Mouse (Mus musculus): ENCODE data around the gene Apoa2.

Gene Apoa2

DNA sequence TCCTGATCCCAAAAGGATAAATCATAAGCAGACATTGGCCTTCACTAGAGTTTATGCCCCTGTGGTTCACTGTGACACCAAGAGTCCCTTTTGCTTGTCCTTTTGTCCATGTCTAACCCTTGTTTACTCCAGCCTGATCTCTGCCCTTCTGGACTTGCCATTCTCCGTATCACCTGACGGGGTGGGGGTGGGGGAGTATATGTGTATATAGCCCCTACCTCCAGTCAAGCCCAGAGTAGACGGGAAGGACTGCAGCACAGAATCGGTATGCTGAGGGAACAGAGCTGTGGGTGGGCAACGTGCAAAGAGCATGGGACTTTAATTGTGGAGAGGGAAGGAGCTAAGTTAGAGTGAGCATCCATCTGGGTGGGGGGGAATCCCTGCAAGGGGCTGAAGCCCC is at the start of gene Apoa2:
Apoa2 (plus strand) TSS at position 198 of the 400 bp plus-strand sequence.
- DNase-seq (ENCODE audit: extremely low spot score, low read depth, low spot score) = no peak

DNA sequence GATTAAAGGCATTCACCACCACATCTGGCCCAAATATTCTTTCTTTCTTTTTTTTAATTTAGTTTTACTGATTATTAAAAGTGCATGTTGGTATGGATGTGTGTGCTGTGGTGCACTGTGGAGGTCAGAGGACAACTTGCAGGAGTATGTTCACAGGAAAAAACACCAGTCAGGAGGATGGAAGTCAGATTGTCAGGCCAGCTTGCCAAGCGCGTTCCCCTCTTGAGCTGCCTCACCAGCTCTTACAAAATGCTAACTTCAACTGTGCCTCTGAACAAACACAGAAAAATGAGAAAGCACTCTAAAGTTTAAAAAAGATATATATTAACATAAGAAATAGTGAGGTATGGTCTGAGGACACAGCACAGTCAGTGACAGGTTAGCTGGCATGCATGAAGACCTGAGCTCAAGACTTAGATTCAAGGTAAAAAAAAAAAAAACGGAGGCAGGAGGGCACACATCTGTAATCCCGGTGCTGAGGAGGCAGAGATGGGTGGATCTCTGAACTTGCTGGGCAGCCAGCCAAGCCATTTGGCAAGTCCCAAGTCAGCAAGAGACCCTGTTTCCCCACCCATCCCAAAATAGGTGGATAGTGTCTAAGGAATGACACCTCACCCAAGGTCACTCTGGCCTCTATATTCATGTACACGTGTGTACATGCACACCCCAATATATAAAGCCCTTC is 45.2 kb upstream of the Apoa2 start:
- no peak for DNase-seq (ENCODE audit: extremely low spot score, low read depth, low spot score)

DNA sequence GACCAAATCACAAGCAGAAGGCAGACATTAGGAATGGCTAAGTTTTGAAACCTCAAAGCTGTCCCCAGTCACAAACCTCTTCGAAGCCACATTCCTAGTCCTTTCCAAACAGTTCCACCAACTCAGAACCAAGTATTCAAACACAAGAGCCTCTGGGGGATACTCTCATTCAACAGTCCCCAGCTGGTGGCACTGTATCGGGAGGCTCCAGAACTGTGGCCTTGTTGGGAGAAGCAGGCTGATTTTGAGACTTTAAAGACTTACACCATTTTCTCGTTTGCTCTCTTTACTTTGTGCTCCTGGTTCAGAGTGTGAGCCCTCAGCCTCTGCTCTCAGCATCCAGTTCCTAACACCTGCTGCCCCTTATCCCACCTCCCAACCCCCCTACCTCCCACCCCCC is 41.8 kb upstream of the Apoa2 start:
- DNase-seq (ENCODE audit: extremely low spot score, low read depth, low spot score) = no peak

DNA sequence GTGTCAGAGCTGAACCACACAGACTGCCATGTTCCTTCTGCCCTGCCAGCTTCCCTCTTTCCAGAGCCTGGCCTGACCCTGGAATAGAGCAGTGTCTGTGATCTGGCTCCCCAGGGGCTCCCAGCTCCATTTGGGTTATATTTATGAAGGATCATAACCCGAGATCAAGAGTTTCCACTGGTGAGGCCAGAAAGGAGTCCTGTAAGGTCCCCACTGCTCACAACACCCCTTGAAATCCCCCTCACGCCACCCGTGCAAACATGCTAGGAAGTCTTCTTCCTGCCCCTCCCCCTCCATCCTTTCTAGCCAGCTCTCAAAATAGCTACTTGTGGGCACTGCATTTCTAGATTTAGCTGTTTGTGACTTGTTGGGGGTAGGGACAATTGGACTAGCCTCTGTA is 41.2 kb upstream of the Apoa2 start:
- no peak for DNase-seq (ENCODE audit: extremely low spot score, low read depth, low spot score)

DNA sequence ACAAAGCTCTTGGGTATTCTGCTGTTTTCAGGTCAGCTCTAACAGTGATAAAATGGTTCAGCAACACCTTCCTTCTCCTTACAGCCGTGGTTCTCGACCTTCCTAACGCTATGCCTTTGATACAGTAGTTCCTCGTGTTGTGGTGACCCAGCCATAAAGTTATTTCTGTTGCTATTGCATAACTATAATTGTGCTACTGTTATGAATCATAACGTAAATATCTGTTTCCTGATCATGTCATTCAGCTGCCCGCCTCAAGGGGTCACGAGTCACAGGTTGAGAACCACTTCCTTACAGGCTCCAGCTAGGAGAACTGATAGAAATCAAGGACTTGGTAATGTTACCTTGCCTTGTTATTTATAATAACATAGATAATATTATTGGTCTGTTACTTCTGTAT is 40.5 kb upstream of the Apoa2 start:
- DNase-seq (ENCODE audit: extremely low spot score, low read depth, low spot score) = no peak

DNA sequence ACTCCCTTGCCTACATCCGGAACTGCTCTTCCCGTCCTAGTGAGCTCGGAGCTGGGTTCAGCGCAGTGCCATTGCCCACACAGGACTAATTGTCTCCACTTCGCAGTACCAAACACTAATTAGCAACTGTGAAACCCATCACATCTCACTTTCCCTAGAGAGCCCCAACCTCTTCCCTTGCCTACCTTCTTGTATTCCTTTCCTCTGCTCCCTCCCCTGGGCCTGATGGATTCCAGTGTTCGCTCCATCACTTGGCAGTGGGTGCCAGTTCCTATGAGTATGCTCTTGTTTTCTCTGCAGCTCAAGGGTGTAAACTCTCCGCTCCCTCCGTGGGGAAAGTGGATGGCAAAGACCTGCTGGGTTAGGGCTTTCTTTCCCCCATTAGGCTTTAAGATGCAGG is 39.2 kb upstream of the Apoa2 start:
- no peak for DNase-seq (ENCODE audit: extremely low spot score, low read depth, low spot score)

DNA sequence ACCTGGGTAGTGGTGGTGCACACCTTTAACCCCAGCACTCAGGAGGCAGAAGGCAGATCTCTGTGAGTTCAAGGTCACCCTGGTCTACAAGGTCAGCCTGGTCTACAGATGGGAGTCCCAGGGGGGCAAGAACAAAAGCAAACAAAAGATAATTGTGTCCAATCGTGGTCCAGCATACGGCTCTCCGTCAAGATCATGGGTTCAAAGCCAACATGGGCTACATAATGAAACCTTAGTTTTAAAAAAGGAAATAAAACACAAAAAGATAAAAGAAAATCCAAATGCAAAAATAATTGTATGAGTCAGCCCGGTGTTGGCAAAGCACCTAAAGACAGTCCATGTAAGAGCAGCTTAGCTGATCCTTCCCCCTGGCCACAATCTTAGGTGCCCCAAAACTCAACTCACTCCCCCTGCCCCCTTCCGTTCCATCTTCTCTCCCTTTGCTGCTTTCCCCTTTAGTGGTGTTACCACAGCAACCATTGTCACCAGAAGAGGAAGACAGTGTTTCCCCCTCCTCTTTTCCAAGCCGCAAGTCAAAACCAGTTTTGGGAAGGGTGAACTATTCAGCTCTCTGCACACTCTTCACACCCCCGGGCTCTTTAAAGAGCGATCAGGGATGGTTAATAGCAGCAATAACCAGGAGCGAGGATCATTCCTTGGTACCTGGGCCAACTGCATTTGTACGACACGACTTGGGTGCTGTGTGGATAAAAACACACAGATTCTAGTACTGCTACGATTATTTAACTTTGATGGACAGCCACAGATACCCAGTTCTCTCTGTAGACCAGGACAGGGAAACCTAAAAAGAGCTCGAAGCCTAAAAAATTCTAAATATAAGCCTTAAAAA is 36.8 kb upstream of the Apoa2 start:
- no peak for DNase-seq (ENCODE audit: extremely low spot score, low read depth, low spot score)

DNA sequence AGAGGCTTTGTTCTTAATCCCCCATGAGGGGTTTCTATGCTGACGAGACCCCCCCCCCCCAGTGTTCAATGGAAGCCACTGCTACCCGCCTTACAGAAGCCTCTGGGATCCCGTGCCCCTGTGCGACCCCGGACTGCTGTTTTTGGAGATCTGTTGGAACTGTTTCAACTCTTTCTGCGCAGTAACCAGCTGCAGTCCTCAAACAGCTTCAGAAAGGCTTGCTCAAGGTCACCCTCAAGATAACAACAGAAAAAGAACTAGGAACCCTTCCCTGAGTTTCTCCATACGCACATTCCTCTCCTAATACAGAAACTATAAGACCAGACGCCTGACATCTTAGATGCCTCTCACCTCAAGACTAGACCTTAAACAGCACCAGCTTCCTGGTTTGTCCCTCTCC is 35.8 kb upstream of the Apoa2 start:
- DNase-seq (ENCODE audit: extremely low spot score, low read depth, low spot score) = no peak

DNA sequence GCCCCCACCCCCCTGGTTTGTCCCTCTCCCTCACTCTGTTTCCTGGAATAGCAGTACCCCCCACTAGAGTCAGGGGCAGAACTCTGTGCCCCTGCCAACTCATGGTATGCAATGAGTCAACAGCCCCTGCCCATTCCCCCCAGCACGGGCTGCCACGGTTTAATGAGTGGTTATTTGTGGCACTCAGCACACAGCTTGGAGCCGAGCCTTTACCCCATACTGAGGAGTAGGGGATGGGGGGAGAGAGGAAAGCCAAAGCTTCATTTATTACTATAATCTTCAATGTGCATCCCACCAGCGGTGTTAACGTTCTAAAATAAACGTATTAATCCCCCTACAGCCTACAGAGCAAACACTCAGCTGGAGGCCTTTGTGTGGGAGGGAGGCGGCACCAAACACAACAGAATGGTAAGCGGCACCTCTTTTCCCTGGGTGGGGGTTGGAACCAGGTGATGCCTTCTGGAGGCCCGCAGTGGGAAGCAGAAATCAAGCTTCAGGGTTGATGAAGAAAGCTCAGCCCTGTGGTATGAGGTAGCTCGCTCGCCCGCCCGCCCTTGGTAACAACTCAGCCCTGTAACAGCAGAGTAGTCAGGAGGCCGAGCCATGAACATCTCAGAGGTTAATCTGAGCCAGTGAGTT is 35.3 kb upstream of the Apoa2 start:
- DNase-seq (ENCODE audit: extremely low spot score, low read depth, low spot score) = no peak

DNA sequence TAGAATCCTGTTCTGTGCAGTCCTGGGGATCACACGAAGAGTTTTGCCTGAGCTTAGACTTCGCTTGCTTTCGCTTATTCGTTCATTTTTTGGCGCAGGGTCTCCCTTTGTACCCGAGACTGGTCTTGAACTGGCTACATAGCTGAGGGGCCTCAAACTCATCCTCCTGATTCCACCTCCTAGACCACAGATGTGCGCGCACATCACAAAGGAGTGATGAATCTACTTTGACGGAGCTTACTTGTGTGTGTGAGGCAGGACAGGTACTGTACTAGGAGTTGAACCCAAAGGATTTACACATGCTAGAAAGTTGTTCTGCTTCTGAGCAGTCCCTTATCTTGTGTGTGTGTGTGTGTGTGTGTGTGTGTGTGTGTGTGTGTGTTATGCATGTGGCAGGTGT is 34.0 kb upstream of the Apoa2 start:
- DNase-seq (ENCODE audit: extremely low spot score, low read depth, low spot score) = no peak

DNA sequence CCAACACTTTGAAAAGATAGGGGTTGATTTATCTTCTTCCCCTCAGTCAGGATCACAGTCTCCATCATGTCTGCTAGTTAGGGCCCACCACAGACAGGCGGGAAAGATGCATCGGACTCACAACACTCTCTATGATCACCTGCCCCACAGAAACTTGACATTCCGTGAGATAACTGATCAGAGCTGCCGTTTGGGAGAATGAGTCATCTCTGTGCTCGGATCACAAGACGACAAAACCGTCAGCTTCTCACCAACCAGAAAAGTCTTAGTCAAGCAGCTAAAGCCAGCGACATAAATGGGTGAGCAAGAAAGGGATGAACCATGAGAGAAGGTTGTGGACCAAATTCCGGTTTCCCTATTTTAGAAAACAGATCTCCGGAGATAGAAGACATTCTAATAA is 32.6 kb upstream of the Apoa2 start:
- no peak for DNase-seq (ENCODE audit: extremely low spot score, low read depth, low spot score)

DNA sequence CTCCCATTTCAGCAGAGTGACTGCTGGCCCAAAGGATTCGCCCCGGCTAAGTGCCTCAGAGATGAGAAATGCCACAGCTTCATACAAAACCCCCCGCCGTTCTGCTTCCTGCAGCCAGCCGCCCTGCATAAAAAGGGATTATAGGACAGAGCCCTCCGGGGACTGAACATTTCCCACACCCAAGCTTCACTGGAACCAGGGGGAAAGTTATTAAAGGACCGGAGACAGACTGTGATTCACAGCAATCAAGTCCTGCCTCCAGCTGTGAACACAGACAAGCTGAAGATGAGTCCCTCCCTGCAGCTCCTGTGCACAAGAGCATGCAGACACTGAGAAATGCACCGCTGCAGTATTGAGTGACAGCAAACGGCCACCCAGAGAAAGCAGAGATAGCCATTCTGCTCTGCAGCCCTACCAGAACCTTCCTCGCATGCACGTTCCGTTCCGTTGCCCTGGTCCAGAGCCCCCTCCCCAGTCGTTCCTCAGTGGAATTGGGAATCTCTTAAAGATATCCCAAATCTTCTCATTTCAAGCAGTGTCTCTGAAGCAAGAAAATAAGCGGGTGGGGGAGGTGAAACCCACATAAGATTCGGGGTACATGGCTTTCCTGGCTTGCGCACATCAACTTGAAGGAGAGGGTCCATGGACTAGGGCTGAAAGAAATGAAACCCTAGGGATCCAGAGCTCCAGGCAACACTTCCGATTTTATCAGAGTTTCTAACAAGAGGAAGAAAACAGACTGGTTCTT is 31.6 kb upstream of the Apoa2 start:
- DNase-seq (ENCODE audit: extremely low spot score, low read depth, low spot score) = no peak

DNA sequence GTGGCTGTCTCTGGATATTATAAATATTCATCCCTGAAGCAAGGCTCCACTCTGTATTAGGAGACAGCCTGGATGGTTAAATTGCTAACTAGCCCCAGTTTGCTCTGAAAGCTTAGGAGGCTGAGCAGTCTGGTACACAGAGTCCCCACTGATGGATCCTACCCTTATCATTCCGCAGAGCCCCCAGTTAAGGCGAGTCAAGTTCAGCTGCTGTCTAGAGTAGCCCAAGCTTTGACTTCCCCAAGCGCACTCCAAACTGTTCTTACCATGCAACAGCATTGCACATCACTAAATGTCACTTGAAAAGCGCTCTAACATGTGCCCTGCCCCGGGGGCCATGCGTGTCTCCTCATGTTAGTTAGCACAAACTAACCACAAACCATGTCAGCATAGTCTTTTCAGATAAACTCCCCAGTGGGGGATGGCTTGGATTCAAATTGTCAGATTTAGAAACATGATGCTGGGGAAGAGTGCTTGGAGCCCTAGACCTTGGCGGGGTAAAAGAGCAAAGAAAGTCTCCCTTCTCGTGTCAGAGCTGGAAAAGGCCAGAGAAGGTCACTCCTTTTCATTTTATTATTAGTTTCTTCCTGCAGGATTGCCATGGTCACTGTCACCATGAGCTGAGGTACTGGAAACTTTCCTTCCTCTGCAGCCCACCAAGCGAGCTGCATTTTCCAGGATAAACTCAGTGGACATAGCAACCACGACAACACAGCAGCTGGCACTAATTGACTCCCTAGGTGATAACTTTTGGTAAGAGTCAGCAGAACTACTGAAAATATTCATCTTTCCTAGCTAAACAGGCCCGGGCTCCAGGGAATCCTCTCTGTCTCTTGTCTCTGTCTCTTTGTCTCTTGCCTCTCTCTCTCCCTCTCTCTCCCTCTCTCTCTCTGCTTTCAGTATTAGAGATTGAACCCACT is 30.7 kb upstream of the Apoa2 start:
- no peak for DNase-seq (ENCODE audit: extremely low spot score, low read depth, low spot score)

DNA sequence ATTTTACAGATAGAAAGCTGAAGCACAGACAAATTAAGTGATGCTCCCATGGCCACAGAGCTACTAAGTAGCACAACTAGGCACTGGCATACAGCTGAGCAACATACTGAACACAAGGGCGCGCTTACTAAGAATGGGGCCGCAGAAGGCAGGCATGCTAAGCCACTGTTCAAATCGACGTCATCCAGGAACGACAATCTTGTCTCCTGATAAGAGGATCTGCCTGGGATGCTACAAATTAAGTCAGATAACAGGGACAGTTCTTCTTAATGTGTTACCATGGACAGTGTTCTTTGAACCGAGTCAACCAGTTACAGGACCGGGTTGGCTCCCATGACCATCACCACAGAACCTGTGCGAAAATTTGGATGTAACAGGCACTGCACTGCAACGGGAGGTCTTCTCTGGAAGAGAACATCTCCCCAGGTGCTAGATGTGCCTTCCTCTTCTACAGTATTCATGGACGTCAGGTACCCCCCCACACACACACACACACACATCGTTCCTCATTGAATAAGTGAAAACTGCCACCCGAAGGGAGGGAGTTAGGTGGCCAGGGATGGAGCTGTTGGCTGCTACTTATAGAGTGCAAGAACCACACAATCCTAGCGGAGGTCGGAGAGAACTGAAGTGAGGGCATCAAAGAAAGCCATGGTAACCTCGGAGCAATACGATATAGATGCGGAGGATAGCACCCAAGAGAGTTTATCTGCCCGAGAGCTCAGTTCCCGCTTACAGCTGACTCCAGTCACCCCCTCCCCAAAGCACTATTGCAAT is 29.6 kb upstream of the Apoa2 start:
- no peak for DNase-seq (ENCODE audit: extremely low spot score, low read depth, low spot score)

DNA sequence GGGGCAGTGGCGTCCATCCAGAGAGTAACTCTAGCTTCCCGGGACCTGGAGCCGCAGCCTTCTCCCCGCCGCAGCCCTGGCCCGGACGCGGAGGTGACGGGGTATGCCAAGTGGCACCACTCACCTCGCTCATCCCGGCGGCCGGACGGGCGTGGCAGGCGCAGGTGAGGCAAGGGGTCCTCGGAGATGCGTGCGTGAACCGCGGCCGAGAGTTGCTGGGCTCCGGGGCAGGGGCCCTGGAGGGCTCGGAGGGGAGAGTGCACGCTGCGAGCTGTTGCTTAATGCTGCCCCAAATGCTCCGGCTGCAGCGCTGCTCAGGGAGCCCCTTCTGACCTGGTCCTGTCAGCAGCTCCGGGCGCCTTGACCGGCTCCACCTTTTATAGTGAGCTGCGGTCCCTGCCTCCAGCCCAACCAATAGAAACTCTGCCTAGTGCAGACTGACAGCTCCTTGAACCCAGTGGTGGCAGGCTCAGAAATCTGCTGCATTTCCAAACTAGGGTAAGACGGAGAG is 28.9 kb upstream of the Apoa2 start, which contains the start of gene Pcp4l1:
Pcp4l1 (minus strand) TSS at position 382 of the 511 bp plus-strand sequence.
- DNase-seq (ENCODE audit: extremely low spot score, low read depth, low spot score) = no peak

DNA sequence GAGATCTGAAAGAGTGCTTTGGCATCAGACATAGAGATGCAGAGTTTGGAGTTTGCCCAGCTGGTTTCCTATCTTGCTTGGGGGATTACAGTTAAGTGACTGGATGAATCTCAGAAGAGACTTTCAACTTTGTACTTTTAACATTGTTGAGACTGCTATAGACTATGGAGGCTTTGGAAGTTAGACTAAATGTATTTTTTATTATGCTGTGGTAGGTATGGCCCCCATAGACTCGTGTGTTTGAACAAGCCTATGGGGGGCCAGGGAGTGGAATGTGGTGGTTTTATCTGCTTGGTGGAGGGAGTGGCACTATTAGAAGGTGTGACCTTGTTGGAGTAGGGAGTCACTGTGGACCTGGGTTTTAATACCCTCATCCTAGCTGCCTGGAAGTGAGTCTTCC is 25.3 kb upstream of the Apoa2 start:
- no peak for DNase-seq (ENCODE audit: extremely low spot score, low read depth, low spot score)

DNA sequence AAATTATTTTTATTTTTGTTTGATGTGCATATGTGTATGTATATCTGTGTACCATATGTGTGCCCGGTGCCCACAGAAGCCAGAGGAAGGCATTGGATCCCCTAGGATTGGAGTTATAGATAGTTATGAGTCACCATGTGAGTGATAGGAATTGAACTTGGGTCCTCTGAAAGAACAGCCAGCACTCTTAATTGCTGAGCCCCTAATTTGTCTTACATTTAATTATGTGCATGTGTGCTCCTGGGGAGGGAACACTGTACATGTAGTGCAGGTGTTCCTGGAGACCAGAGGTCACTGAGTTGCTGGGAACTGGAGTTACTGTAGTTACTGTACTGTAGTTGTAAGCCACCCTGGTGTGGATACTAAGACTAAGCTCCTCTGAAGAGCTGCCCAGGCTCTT is 24.1 kb upstream of the Apoa2 start:
- DNase-seq (ENCODE audit: extremely low spot score, low read depth, low spot score) = no peak

DNA sequence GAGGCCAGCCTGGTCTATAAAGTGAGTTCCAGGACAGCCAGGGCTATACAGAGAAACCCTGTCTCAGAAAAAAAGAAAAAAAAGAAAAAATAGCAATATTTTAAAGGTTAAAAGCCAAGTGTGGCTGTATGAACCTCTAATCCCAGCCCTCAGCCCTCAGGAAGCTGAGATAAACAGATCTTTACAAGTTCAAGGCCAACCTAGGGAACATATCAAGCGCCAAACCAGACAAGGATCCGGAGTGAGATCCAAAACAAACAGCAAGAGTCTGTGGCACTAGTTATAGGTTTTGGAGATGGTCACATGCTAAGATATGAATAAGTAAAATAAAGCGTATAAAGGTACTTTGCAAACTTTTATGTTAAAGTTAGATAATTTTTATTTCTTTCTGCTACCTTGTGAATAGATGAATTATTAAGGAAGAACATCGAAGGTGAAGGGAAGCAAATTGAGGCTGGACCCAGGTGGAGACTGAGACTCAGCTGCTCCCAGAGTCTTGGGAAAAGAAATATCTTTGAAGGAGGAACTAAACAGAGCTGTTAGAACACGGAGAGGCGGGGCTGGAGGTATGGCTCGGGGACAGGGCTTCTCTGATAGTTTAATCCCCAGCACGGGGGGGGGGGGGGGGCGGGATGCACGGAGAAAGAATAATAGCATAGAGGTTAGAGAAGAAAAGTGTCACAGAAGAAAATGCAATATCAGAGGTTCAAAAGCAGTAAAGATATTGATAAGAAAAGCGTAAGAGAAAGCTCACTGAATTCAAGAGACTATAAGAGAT is 21.2 kb upstream of the Apoa2 start:
- no peak for DNase-seq (ENCODE audit: extremely low spot score, low read depth, low spot score)

DNA sequence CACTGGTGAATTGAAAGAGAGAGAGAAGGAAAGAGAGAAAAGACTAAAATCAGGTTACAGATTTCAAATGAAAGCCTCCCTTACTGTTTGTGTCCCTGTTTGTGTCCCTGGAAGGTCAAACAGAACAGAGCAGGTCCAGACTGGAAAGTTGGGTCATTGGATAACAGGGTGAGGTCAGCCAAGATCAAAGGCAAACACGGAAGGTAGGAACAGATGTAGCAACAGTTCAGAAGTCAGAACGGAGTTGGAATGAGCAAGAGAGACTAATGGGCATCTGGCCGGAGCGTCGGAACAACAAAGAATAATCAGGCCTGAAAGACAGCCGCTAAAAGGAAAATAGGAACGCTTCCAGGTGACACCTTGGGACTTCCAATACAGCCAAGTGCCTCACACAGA is 20.6 kb upstream of the Apoa2 start:
- DNase-seq (ENCODE audit: extremely low spot score, low read depth, low spot score) = no peak

Measured in hindlimb bud, embryonic 11.5 days (tissue).